Mouse (Mus musculus) cerebellum, adult 9-11 months (tissue): ENCODE measurements around the gene Kri1.
"Not testable (repeated sequence)": the region's sequence is repeated elsewhere in the genome, so short reads cannot be mapped to it uniquely, and the experiment has no call there.

ENCODE experiments used
- DNase-seq: peaks from one replicate; pipeline ENCODE4 v3.0.0; 2022

Kri1 gene

DNA sequence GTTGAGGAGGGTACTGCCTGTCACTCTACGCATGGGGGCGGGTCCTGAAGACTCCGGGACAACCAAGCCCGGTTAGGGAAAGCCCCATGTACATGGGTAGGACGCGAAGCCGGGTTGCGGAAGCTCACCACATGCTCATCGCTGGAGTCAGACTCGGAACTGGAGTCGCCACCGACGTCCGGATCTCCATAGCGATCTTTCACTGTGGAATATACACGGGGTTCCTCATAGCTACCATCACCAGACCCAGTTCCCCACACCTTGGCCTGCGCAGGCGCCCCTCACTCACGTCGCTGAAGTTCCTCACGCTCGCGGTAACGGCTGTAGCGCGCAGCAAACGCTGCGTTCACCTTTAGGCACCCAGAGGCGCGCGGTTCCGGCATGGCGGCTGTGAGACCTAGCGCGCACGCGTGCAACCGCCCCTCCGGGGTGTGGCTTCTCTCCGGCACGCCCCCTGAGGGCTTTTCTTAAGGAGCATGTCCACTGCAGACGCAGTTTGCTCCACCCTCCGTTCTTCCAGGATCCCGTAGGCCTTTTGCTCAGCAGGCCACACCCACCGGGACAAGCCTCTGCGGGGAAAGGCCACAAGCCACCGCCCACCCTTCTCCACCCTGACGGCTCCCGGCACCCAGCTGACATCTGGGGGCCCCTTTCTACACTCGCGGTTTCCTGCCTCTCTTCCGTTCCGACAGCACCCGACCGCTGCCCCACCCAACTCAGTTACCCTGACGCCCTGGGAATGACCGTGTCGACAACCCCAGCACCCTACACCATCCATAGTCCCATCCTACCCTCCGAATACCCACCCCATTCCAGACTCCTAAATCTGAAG, at the start of gene Kri1:
TSS of gene Kri1 (minus strand) at position 399 of the 832 bp plus-strand sequence.
- DNase-seq, result peak; percentile 98

DNA sequence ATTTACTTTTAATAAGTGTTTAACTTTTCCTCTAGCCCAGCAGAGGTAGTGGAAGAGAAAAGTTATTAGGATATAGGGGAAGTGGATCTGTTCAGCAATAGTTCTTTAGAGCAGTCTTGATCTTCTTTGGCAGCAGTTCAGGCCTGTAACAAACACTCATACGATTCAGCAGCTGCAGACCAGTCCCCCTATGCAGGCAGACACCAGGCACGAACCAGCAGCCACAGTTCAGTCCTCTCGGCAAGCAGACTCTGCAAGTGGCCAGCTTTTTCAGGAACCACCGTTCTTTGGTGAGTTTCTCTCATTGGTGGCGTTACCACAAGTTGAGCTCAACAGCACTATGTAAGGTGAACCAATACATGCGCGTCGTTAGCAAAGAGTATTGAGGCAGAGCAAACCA, 48.7 kb upstream of the Kri1 start:
- DNase-seq, result no peak

GRCm38 (mm10) chr9:21335391-21335790, 47.6 kb upstream of the Kri1 start:
- DNase-seq, result no peak

DNA sequence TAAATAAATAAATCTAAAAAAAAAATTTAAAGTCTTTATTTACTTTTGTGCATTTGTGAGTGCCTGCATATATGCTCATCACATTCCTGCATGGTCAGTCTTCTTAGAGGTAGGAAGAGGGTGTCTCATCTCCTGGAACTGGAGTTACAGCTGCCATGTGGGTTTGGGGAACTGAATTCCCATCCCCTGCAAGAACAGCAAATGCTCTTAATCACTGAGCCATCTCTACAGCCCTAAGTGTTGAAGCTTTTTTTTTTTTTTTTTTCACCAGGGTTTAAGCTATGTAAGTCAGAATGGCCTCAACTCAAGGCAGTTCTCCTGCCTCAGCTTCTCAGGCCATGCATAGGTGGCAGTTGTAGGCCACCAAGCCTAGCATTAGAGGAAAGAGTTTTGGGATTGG, 47.0 kb upstream of the Kri1 start:
- DNase-seq, result no peak

DNA sequence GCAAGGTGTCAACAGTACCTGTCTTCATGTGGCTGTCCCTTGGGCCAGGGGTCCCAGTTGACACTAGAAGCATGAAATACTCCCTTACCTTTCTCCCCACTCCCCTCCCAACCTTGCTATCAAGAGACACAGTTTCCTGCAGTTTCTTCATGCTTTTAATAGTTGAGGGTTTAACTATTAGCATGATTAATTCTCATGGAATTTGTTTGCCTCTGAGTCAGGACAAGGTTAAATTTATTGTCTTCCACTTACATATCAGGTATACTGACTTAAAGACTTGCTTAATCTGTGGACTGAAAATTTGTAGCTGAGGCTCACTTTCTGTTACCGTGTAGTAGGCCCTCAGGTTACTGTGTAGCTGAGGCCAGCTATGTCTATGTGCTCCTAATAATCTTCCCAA, 45.8 kb upstream of the Kri1 start:
- DNase-seq, result no peak

- no peak for DNase-seq
Observed at GRCm38 (mm10) chr9:21332161-21333061, 44.6 kb upstream of the Kri1 start.

DNA sequence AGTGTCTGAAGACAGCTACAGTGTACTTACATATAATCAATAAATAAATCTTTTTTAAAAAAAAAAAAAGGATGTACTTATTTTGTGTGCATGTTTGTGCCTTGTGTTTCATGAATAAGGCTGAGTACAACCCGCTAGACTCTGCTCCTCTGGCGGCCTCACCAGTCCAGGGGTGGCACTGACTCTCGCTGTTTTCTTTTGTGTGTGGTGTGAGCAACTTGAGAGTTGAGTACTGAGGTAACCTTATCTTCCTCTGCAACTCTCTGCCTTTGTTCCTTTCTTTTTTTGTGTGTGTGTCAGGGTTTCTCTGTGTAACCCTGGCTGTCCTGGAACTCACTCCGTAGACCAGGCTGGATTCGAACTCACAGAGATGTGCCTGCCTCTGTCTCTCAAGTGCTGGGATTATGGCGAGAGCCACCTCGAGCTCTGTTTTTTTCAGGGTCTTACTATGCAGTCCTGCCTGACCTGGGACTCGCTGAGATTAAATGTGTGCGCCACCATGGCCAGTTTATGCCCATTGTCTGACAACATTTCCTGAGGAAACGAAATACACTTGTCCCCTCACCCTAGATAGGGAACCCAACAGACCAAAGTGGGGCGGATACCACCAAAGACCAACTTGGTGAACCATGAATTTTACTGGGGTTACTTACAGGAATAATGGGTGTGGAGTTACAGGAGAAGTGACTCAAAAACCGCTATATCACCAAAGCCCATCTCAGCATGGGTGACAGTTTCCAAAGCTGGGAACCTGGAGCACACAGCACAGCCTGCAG, 43.8 kb upstream of the Kri1 start:
- DNase-seq, result no peak

- DNase-seq, result no peak
Observed at GRCm38 (mm10) chr9:21329699-21330289, 42.0 kb upstream of the Kri1 start.

DNA sequence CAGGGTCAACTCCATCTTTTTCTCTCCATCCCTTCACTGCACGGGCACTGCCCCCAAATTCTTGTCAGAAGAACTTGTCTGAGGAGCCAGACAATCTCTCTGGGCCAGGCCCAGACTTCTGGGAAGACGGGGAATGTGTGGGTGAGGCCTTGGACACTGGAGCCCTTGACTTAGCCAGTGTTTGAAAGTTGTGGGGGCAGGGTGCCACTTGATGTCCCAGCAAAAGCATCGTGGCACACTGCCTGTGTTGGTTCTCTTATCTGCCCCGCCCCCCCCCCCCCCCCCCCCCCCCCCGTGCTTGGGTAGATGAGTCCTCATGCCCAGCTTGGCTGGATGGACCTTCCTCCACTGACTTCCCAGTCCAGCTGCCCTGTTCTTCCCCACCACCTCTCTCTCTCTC, 41.3 kb upstream of the Kri1 start:
- DNase-seq, result no peak

- DNase-seq, result no peak
Observed at GRCm38 (mm10) chr9:21328041-21328440, 40.3 kb upstream of the Kri1 start.

DNA sequence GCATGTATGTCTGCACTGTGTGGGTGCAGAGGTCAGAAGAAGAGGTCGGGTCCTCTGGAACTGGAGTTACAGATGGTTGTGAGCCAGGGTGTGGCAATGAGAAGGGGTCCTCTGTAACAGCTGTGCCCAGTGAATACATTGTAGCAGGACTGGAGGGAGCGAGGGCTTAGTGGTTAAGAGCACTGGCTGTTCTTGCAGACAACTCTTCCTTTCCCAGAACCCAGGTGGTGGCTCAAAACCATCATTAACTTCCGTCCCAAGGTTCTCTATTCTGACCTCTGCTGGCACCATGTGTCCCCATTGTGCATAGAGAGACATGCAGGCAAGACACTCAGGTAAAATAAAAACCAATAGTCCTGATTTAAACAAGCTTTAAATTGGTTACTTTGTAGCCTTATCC, 39.8 kb upstream of the Kri1 start:
- DNase-seq, result no peak

DNA sequence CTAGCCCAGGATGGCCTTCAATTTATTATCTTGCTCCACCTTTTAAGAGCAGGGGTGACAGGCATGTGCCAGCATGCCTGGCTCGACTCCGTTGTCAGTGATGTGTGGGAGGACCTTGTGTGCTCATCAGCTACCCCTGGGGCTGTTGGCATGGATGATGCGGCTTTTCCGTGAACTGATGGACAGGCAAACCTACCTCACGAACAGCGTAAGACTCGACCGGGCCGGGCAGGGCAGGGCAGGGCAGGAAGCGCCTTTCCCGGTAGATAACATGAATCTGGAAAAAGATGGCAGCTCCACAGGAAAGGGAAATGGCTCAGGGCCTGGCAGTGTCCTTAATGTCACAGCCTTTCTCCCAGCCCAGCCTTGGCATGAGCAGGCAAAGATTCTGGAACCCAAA, 36.5 kb upstream of the Kri1 start:
- DNase-seq, result peak; percentile 36

DNA sequence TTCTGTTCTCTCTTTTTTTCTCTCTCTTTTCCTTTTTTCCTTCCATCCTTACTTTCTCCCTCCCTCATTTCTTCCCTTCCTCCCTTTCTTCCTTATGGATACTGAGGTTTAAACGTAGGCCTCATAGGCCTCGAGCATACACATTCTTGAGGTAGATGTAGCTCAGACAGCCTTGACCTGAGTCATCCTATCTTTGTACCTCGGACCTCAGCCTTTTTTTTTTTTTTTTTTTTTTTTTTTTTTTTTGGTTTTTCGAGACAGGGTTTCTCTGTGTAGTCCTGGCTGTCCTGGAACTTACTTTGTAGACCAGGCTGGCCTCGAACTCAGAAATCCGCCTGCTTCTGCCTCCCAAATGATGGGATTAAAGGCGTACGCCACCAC, 35.1 kb upstream of the Kri1 start:
- DNase-seq, result not testable (repeated sequence)

DNA sequence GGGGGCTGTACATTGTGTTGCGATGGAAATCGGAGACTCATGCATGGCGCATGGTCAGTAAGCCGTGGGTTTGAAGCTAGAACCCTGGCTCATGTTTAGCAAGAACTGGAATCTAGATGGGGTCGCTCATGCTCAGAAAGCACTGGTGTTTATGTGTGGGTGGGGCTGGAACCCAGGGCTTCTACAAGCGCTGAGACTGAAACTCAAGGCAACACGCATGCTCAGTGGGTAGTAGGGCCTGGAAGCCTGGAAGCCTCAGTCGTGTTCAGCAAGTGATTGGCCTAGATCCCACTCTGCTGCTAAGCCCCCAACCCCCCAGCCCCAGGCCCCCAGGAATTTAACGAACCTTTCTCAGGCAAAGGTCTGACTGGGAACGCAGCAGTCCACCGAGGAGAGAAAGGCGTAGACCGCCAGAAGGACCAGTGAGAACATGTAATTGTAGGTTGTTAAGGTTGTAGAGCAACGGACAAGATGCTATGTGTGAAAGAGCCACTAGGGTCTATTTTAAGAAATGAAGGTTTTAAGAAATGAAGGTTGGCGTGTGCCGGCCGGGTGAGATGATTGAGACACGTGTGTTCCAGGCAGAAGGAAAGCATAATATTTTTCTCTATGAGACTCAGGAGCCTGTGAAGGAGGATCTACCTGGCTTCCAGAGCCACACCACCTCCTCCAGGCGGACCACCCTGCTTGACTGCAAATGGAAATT, 34.6 kb upstream of the Kri1 start:
- no peak for DNase-seq

GRCm38 (mm10) chr9:21321513-21321835, 33.7 kb upstream of the Kri1 start:
- DNase-seq, result peak; percentile 44

DNA sequence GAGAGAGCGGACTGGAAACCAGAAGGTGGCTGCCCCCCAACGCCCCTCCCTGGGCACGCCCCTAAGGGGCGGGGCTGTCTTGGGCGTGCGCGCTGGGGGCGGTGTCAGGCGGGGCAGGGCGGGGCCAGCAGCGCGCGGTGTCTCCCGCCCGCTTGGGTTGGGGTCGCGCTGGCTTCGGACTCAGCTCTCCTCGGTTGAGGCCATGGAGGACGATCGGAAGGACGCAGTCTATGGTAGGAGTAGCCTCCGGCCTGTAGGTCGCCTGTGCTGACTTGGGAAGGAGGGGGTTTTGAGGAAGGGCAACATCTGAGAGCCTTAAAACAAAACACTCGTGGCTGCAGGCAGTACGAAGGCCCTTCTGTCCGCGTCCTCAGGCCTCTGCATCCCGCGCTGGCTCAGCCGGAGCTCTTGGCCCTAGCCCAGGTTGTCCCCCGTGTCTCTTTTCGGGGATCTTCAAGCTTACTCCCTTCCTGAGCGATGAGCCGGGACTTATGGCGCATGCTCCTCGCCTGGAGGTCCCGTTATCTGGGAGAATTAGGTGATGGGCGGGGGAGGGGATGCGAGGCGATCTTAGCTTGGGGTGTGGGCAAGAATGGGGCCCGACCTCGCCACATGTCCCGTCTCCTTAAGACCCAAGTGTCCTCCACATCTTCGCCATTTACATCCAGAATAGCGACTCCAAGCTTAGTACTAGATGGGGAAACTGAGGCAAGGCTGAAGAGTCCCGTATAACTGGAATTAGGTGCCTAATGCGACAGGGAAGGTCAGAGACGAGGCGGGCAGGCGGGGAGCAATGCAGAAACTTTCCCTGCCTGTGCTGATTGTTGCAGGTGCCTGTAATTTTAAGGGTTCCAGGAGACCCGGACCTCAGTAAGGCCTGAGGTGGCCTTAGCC, 33.1 kb upstream of the Kri1 start, which contains the start of gene Slc44a2:
TSS of gene Slc44a2 (plus strand) at position 80 of the 894 bp plus-strand sequence.
- DNase-seq, result peak; percentile 85

DNA sequence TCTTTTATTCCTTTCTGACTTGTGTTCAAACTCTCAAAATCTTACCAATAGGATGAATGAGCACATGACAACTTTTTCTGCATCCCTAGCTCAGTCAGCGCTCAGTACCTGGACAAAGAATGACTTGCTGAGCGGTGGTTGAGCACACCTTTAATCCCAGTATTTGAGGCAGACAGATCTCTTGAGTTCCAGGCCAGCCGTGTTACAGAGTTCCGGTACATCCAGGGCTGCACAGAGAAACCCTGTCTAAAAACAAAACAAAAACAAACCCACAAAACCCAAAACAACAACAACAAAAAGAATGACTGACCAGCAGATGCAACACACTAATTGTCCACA, 32.5 kb upstream of the Kri1 start:
- no peak for DNase-seq

DNA sequence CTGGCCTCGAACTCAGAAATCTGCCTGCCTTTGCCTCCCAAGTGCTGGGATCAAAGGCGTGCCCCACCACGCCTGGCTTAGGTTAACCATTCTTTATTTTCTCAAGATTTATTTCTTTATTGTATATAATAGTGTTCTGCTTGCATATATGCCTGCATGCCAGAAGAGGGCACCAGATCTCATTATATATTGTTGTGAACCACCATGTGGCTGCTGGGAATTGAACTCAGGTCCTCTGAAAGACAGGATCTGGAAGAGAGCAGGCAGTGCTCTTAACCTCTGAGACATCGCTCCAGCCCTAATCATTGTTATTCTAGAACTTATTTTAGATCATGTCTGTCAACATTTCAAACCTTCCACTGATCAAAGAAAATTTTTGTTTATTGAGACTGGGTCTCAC, 31.7 kb upstream of the Kri1 start:
- DNase-seq, result no peak

DNA sequence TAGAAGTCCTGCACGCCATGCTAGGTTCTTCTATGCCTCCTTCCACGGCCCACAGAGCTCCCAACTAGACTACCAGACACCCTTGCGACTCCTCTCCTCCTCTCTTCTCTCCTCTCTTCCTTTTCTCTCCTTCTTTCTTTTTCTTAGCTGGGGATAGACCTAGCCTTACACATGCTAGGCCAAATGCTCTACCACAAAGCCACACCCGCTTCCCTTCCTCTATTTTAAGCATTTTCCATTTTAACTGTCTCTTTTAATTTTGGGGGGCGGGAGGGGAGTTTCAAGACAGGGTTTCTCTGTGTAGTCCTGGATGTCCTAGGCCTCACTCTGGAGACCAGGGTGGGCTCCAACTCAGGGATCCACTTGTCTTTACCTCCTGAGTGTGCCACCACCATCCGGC, 31.0 kb upstream of the Kri1 start:
- no peak for DNase-seq

GRCm38 (mm10) chr9:21316696-21317095, 28.9 kb upstream of the Kri1 start:
- DNase-seq, result no peak

GRCm38 (mm10) chr9:21315421-21315820, 27.7 kb upstream of the Kri1 start:
- DNase-seq, result no peak
